Mouse (Mus musculus) thymus, adult 2 months (tissue): ENCODE measurements at regions not wholly inside any gene's neighbourhood (a gene's known extent, or its start where the extent isn't known, plus 50 kb on each side); places are given as distances from the start of the nearest gene placed in this dataset.

Experiments
- CTCF ChIP-seq: fragments of 200-500 bp; IDR thresholded peaks from 2 replicates; pipeline ENCODE4 v1.5.1; 2012; ENCODE audit warnings: mild to moderate bottlenecking, control low read depth, low read length, moderate library complexity, borderline replicate concordance; ENCODE audit not compliant: control insufficient read depth, poor library complexity, insufficient read depth; ENCODE audit errors: extremely low read depth
- POLR2A ChIP-seq: fragments of 200-500 bp; IDR thresholded peaks from 2 replicates; pipeline ENCODE4 v1.6.1; 2012; ENCODE audit warnings: mild to moderate bottlenecking, low read length, control low read depth, moderate library complexity; ENCODE audit not compliant: control insufficient read depth, poor library complexity, insufficient read depth; ENCODE audit errors: extremely low read depth

GRCm38 (mm10) chr1:183514984-183515287, 96.9 kb downstream of the Hhipl2 start:
- TF ChIP-seq CTCF (no peak), POLR2A (no peak)
